Mouse (Mus musculus): ENCODE data around the gene Efcab11. TPM values are rescaled to one million over a fixed set of nuclear protein-coding genes. Genes with fewer than 3 reads are reported as not detected.

Efcab11 gene
- polyA plus RNA-seq, 1 experiment: 0.20 TPM

DNA sequence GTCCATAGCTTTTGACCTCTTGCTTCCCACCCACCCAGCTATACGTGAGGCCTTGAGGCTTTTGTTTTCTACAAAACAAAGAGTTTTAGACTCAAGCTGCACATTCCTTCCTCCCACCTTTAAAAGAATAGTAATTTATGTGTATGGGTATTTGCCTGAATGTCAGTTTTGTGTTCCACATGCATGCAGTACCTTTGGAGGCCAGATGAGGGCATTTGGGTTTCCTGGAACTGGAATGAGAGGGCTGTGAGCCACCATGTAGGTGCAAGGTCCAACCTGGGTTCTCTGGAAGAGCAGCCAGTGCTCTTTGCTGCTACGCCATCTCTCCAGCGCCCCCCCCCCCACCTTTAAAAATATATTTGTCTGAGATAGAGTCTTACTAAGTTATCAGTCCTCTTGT, 36.8 kb upstream of the Efcab11 start:
- no peaks in the 10 kb centered on the region for H3K4me1 ChIP-seq (ENCODE audit: control insufficient read depth, insufficient read depth, insufficient read length, low read length)
- H3K4me3 ChIP-seq (ENCODE audit: low read depth, low read length): no peak overlapping the region
- WGBS: 92% methylated on average over 3 of the region's 3 CpGs
- TF ChIP-seq POLR2A (IDR thresholded peaks at IDR 0.05; ENCODE audit: low read depth, low read length) (no peak), CTCF (IDR thresholded peaks at IDR 0.05; ENCODE audit: extremely low read depth, insufficient read length, insufficient replicate concordance, low read depth, low read length) (no peak)
- H3K36me3 ChIP-seq (ENCODE audit: control insufficient read depth, insufficient read depth, low read length): no peaks in the 10 kb centered on the region
- H3K27me3 ChIP-seq (ENCODE audit: control insufficient read depth, insufficient read depth, low read length): no peaks in the 10 kb centered on the region
- no peak overlapping the region for H3K27ac ChIP-seq (ENCODE audit: insufficient read depth, low read depth, low read length)

GRCm38 (mm10) chr12:99919636-99920035, 35.4 kb upstream of the Efcab11 start:
- Histone ChIP-seq H3K4me1 (ENCODE audit: control insufficient read depth, insufficient read depth, insufficient read length, low read length) (no peaks in the 10 kb centered on the region), H3K27ac (ENCODE audit: insufficient read depth, low read depth, low read length) (no peak overlapping the region)
- 82% methylated on average over 3 of the region's 3 CpGs for WGBS

DNA sequence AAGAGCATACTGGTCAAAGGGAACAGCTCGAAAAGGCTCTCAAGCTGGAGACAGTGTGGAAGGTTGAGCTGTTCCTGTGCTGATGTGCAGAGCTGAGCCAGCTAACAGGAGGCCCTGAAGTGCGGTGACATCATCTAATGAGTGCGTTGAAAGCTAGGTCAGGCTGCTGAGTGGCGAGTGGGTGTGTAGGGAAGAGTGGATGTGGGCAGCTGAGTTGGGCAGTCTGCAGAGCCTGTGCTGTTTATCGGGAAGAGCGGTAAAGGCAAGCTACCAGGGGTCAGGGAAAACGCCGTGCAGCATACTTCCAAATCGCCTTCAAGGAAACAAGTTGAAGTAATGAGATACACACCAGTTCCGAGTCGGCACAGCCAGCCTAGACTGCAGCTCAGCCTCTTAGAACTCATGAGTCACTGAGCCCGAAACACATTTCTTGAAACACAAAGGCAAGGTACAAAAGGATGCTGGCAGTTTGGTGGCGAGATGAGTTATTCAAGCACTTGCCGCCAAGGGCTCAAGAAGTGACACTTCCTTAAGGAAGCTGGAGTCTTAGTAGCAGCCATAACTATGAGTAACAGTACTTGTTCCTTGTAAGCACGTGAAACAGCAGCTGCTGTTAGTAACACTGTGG, 33.7 kb upstream of the Efcab11 start:
- Histone ChIP-seq H3K36me3 (ENCODE audit: control insufficient read depth, insufficient read depth, low read length) (no peaks in the 10 kb centered on the region), H3K27me3 (ENCODE audit: control insufficient read depth, insufficient read depth, low read length) (no peaks in the 10 kb centered on the region), H3K27ac (ENCODE audit: insufficient read depth, low read depth, low read length) (no peak overlapping the region), H3K4me1 (ENCODE audit: control insufficient read depth, insufficient read depth, insufficient read length, low read length) (no peaks in the 10 kb centered on the region), H3K4me3 (ENCODE audit: low read depth, low read length) (no peak overlapping the region)
- 90% methylated on average over 15 of the region's 15 CpGs for WGBS
- TF ChIP-seq POLR2A (IDR thresholded peaks at IDR 0.05; ENCODE audit: low read depth, low read length) (no peak), CTCF (IDR thresholded peaks at IDR 0.05; ENCODE audit: extremely low read depth, insufficient read length, insufficient replicate concordance, low read depth, low read length) (no peak)

More at GRCm38 (mm10) chr12:99919636-99920035, 35.4 kb upstream of the Efcab11 start:
- no peaks in the 10 kb centered on the region for H3K27me3 ChIP-seq (ENCODE audit: control insufficient read depth, insufficient read depth, low read length)
- no peak for TF ChIP-seq POLR2A (IDR thresholded peaks at IDR 0.05; ENCODE audit: low read depth, low read length)
- TF ChIP-seq CTCF (IDR thresholded peaks at IDR 0.05; ENCODE audit: extremely low read depth, insufficient read length, insufficient replicate concordance, low read depth, low read length): no peak
- H3K4me3 ChIP-seq (ENCODE audit: low read depth, low read length): no peak overlapping the region
- no peaks in the 10 kb centered on the region for H3K36me3 ChIP-seq (ENCODE audit: control insufficient read depth, insufficient read depth, low read length)

- H3K27me3 ChIP-seq (ENCODE audit: control insufficient read depth, insufficient read depth, low read length): no peaks in the 10 kb centered on the region
- no peaks in the 10 kb centered on the region for H3K4me1 ChIP-seq (ENCODE audit: control insufficient read depth, insufficient read depth, insufficient read length, low read length)
- peaks cover 3% of the 10 kb centered on the region for H3K36me3 ChIP-seq (ENCODE audit: control insufficient read depth, insufficient read depth, low read length)
- 81% methylated on average over 12 of the region's 12 CpGs for WGBS
- H3K4me3 ChIP-seq (ENCODE audit: low read depth, low read length): no peak overlapping the region
- TF ChIP-seq CTCF (IDR thresholded peaks at IDR 0.05; ENCODE audit: extremely low read depth, insufficient read length, insufficient replicate concordance, low read depth, low read length) (no peak), POLR2A (IDR thresholded peaks at IDR 0.05; ENCODE audit: low read depth, low read length) (no peak)
- no peak overlapping the region for H3K27ac ChIP-seq (ENCODE audit: insufficient read depth, low read depth, low read length)
Observed at GRCm38 (mm10) chr12:99911466-99911865, 27.2 kb upstream of the Efcab11 start.

GRCm38 (mm10) chr12:99904537-99904936, 20.3 kb upstream of the Efcab11 start:
- Histone ChIP-seq H3K4me1 (ENCODE audit: control insufficient read depth, insufficient read depth, insufficient read length, low read length) (no peaks in the 10 kb centered on the region), H3K36me3 (ENCODE audit: control insufficient read depth, insufficient read depth, low read length) (peaks cover 3% of the 10 kb centered on the region; the same call in 1 of the 2 replicates), H3K4me3 (ENCODE audit: low read depth, low read length) (no peak overlapping the region), H3K27ac (ENCODE audit: insufficient read depth, low read depth, low read length) (no peak overlapping the region), H3K27me3 (ENCODE audit: control insufficient read depth, insufficient read depth, low read length) (no peaks in the 10 kb centered on the region)
- TF ChIP-seq POLR2A (IDR thresholded peaks at IDR 0.05; ENCODE audit: low read depth, low read length): no peak
- TF ChIP-seq CTCF (IDR thresholded peaks at IDR 0.05; ENCODE audit: extremely low read depth, insufficient read length, insufficient replicate concordance, low read depth, low read length): no peak
- WGBS: 92% methylated on average over 5 of the region's 5 CpGs

- no peak overlapping the region for H3K4me3 ChIP-seq (ENCODE audit: low read depth, low read length)
- H3K36me3 ChIP-seq (ENCODE audit: control insufficient read depth, insufficient read depth, low read length): peaks cover 3% of the 10 kb centered on the region; the same call in 1 of the 2 replicates
- H3K27ac ChIP-seq (ENCODE audit: insufficient read depth, low read depth, low read length): no peak overlapping the region
- TF ChIP-seq CTCF (IDR thresholded peaks at IDR 0.05; ENCODE audit: extremely low read depth, insufficient read length, insufficient replicate concordance, low read depth, low read length): no peak
- TF ChIP-seq POLR2A (IDR thresholded peaks at IDR 0.05; ENCODE audit: low read depth, low read length): no peak
- H3K4me1 ChIP-seq (ENCODE audit: control insufficient read depth, insufficient read depth, insufficient read length, low read length): no peaks in the 10 kb centered on the region
- 75% methylated on average over 4 of the region's 4 CpGs for WGBS
- H3K27me3 ChIP-seq (ENCODE audit: control insufficient read depth, insufficient read depth, low read length): no peaks in the 10 kb centered on the region
Observed at GRCm38 (mm10) chr12:99902867-99903370, 18.7 kb upstream of the Efcab11 start.

DNA sequence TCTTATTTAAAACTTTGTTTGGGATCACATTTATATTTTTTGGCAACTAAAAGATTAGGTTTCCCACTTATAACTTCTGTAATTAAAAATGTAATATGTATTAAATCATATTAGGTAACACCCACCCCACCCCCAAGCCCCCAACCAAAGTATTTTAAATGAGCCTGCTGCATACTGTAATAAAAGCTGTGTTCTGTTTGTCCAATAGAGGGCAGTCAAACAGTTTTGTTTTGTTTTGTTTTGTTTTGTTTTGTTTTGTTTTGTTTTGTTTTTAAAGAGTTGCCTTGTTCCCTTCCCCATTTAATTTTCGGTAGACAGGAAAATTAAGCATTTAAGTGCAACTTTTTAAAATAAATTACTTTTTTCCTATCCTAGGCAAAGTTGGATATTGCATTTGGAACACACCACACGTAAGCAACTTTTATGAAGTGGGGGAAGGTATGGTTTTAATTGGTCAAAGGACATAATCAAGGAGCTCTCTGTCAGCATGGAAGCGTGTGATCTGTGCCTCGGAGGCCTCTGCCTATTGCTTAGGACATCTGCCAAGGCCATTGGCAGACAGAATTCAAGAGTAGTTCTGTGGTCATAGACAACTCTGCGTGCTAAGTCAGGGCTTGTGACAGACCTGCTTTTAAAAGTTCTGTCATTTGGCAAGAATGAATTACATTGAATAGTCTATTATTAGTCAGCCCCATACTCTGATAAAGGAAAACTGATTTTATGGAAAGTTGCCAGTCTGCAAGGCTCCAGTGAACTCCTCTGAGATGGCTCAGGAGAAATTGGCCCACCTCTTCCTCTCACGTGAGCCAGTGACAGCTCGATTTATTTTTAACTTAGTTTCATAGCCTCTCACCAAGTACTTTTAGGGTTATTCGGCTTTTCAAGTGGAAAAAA, 18.0 kb upstream of the Efcab11 start:
- H3K27me3 ChIP-seq (ENCODE audit: control insufficient read depth, insufficient read depth, low read length): no peaks in the 10 kb centered on the region
- TF ChIP-seq CTCF (IDR thresholded peaks at IDR 0.05; ENCODE audit: extremely low read depth, insufficient read length, insufficient replicate concordance, low read depth, low read length) (no peak), POLR2A (IDR thresholded peaks at IDR 0.05; ENCODE audit: low read depth, low read length) (no peak)
- H3K27ac ChIP-seq (ENCODE audit: insufficient read depth, low read depth, low read length): no peak overlapping the region
- H3K4me1 ChIP-seq (ENCODE audit: control insufficient read depth, insufficient read depth, insufficient read length, low read length): no peaks in the 10 kb centered on the region
- peaks cover 3% of the 10 kb centered on the region; the same call in 1 of the 2 replicates for H3K36me3 ChIP-seq (ENCODE audit: control insufficient read depth, insufficient read depth, low read length)
- WGBS: 78% methylated on average over 8 of the region's 8 CpGs
- no peak overlapping the region for H3K4me3 ChIP-seq (ENCODE audit: low read depth, low read length)

All from small intestine, adult 2 months (tissue).